Mouse (Mus musculus) forebrain, embryonic 12.5 days (tissue): ENCODE measurements at regions not wholly inside any gene's neighbourhood (a gene's known extent, or its start where the extent isn't known, plus 50 kb on each side); places are given as distances from the start of the nearest gene placed in this dataset.

ENCODE experiments used
- ATAC-seq: fragments of 200-750 bp; cut with Nextera tagmentation; 2 replicates; pipeline ENCODE4 v1.8.0; 2017; ENCODE audit warnings: moderate TSS enrichment; ENCODE audit not compliant: low FRiP score
- H3K27ac ChIP-seq: fragments of 300-500 bp; sonication (generic); 2 replicates; pipeline ENCODE4 v1.5.1; 2016; ENCODE audit warnings: mild to moderate bottlenecking
- H3K27me3 ChIP-seq: fragments of 300-500 bp; sonication (generic); 2 replicates; pipeline ENCODE4 v1.6.1; 2016; ENCODE audit warnings: mild to moderate bottlenecking
- H3K36me3 ChIP-seq: fragments of 300-500 bp; sonication (generic); replicated peaks from 2 replicates; pipeline ENCODE4 v1.6.1; 2016; ENCODE audit warnings: mild to moderate bottlenecking
- H3K4me1 ChIP-seq: fragments of 300-500 bp; sonication (generic); 2 replicates; pipeline ENCODE4 v1.6.1; 2016
- H3K4me2 ChIP-seq: fragments of 300-500 bp; sonication (generic); 2 replicates; pipeline ENCODE4 v1.6.1; 2016; ENCODE audit warnings: mild to moderate bottlenecking, moderate library complexity
- H3K4me3 ChIP-seq: fragments of 300-500 bp; sonication (generic); replicated peaks from 2 replicates; pipeline ENCODE4 v1.5.1; 2016; ENCODE audit warnings: mild to moderate bottlenecking
- H3K9ac ChIP-seq: fragments of 300-500 bp; sonication (generic); 2 replicates; pipeline ENCODE4 v1.6.1; 2016; ENCODE audit warnings: mild to moderate bottlenecking
- H3K9me3 ChIP-seq: fragments of 300-500 bp; sonication (generic); 2 replicates; pipeline ENCODE4 v1.6.1; 2016
- WGBS: fragments of 180-500 bp; shearing (Covaris S2); methylation state at CpG from one replicate; pipeline ENCODE4 v1.1.7; 2016; 5-methylcytosine and 5-hydroxymethylcytosine counted together

DNA sequence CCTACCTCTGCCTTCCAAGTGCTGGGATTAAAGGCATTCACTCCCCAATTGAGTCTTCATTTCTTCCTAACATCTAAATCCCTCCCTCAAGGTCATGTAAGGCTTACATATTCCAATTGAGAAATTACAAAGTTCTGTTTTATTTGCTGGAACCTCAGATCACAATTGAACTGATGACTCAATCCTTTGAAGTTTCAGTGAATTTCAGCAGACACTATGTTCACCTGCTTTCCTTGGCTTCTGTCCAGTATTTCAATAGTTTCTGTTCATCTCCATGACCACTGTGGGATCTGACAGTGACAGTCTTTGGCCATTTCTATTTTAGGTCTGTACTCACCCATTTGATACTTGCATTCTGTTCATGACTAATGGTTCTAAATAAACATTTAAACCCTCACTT lies 241.9 kb upstream of the Cdh12 start:
- no peaks in the 10 kb centered on the region for H3K36me3 ChIP-seq
- ATAC-seq: no peak
- no peak overlapping the region for H3K27ac ChIP-seq
- no peaks in the 10 kb centered on the region for H3K9me3 ChIP-seq
- no peak overlapping the region for H3K4me2 ChIP-seq
- no peak overlapping the region for H3K4me3 ChIP-seq
- H3K9ac ChIP-seq: no peak overlapping the region
- no peaks in the 10 kb centered on the region for H3K4me1 ChIP-seq
- H3K27me3 ChIP-seq: no peaks in the 10 kb centered on the region

DNA sequence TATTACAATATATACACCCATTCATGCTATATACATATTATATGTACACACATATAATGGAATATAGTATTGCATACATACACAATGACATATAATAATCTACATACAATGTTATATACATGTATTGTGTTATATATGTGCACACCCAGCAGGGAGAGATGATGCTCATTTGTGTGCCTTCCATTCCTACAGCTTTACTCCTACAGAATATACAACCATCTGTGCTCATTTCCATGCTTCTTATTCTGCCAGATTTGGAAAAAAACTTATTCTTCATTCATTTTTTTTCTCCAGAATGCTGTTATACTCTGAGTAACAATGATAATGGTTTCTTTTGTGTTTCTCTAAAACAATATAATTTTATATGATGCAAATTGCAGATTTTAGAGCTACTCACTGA lies 227.0 kb upstream of the Cdh12 start:
- H3K27me3 ChIP-seq: no peaks in the 10 kb centered on the region

DNA sequence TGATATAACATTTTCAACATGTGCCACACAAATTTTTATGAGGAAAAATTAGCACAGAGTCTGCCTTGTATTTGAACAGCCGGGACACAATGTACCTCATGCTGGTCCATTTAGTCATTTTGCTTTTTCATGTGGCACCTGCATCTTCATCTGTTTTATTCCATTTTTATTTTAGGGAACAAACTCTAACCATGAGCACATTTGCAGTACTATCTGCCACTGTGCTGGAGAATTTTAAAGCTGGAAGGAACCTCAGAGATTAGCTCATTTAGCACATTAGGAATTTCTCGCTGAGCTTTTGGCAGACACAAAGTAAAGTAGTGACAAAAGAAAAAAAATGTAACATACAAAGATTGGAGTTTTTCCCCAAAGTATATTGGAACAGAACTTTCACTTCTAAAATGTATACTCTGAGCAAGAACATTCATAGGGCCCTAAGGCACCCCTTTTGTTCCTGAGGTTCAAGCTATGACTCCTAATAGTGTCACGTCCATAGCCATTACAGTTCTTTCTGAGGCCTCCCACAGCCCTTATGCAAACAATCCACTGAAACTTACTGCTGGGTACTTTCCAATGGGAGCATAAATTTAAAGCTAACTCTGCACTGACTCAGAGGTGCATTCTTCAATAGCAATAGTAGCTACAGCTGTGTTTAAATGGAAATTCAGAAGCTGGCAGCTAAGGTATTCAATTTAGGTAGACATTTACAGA lies 225.6 kb upstream of the Cdh12 start:
- Histone ChIP-seq H3K9ac (no peak overlapping the region), H3K4me2 (no peak overlapping the region), H3K4me1 (no peaks in the 10 kb centered on the region), H3K27me3 (no peaks in the 10 kb centered on the region), H3K36me3 (no peaks in the 10 kb centered on the region), H3K4me3 (no peak overlapping the region), H3K27ac (no peak overlapping the region), H3K9me3 (no peaks in the 10 kb centered on the region)
- ATAC-seq: no peak
- 81% methylated on average over 3 of the region's 3 CpGs for WGBS

More for the DNA sequence above, 227.0 kb upstream of the Cdh12 start:
- Histone ChIP-seq H3K27ac (no peak overlapping the region), H3K4me1 (no peaks in the 10 kb centered on the region), H3K9ac (no peak overlapping the region), H3K4me2 (no peak overlapping the region), H3K36me3 (no peaks in the 10 kb centered on the region), H3K4me3 (no peak overlapping the region), H3K9me3 (no peaks in the 10 kb centered on the region)
- no peak for ATAC-seq

DNA sequence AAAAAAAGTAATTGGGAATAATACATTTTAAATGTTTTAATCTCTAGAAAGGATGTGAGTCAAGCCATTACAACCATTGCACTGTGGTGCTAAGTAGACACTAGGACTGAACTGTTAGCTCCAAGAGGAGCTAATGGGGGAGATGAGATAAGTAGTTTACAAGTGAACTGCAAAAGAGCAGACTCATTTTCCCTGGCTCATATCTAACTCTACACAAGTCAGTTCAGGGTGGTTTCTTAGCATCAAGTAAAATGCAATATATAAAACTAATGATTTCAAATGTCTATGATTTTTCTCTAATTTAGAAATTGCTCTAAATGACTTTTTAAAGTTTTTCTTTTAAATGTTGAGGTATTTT lies 225.1 kb upstream of the Cdh12 start:
- Histone ChIP-seq H3K27me3 (no peaks in the 10 kb centered on the region), H3K9me3 (no peaks in the 10 kb centered on the region), H3K4me1 (no peaks in the 10 kb centered on the region), H3K4me2 (no peak overlapping the region), H3K9ac (no peak overlapping the region), H3K4me3 (no peak overlapping the region), H3K27ac (no peak overlapping the region), H3K36me3 (no peaks in the 10 kb centered on the region)
- no peak for ATAC-seq

DNA sequence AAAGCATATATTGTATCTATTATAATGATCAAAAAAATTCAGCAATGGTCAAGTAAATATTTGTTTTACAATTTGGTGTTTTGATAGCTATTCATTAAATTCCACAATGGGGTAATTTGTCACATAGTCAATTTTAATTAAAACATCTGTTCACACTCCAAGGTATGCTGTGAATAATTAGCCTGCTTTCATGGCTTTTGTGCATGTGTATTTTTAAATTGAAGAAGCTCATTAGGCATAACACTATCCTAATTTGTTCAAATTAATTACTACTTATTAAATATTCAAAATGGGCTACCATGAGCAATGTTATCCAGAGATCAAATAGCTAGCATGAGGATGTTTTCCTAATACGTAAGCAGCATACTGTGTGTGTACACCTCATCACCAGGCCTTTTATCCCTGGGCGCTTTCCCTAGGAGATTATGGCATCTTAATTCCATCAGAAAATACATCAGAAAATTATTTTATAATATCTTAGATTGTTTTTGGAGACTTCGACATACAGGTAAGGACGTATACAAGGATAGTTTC lies 183.6 kb upstream of the Cdh12 start:
- Histone ChIP-seq H3K36me3 (no peaks in the 10 kb centered on the region), H3K4me3 (no peak overlapping the region), H3K27me3 (no peaks in the 10 kb centered on the region), H3K27ac (no peak overlapping the region), H3K4me1 (no peaks in the 10 kb centered on the region), H3K4me2 (no peak overlapping the region), H3K9ac (no peak overlapping the region), H3K9me3 (no peaks in the 10 kb centered on the region)
- ATAC-seq: peak; percentile 71; the same call in 1 of the 2 replicates
- WGBS: 82% methylated on average over 4 of the region's 4 CpGs

DNA sequence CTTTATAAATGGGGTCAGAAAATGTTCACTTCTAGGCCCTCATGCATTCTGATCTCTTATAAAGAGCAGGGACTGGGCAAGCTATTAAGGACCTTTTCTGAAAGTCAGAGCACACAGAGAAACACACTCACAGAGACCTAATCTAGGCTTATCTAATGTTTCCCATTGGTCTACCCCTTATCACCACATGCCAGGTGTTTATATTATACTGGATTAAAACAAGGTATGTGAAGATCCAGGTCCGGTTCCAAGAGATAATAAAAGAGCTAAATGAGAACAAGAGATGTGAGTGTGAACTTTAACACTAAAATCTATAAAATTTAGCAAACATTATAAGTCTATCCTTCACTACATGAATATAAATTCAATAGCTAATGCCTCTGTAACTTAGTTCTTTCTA lies 135.1 kb upstream of the Cdh12 start:
- H3K4me1 ChIP-seq: no peaks in the 10 kb centered on the region
- no peak overlapping the region for H3K4me3 ChIP-seq
- ATAC-seq: no peak
- H3K27ac ChIP-seq: no peak overlapping the region
- no peak overlapping the region for H3K4me2 ChIP-seq
- H3K9me3 ChIP-seq: no peaks in the 10 kb centered on the region
- H3K36me3 ChIP-seq: no peaks in the 10 kb centered on the region
- H3K27me3 ChIP-seq: no peaks in the 10 kb centered on the region
- no peak overlapping the region for H3K9ac ChIP-seq
- WGBS: 74% methylated on average over 1 of the region's 1 CpGs

DNA sequence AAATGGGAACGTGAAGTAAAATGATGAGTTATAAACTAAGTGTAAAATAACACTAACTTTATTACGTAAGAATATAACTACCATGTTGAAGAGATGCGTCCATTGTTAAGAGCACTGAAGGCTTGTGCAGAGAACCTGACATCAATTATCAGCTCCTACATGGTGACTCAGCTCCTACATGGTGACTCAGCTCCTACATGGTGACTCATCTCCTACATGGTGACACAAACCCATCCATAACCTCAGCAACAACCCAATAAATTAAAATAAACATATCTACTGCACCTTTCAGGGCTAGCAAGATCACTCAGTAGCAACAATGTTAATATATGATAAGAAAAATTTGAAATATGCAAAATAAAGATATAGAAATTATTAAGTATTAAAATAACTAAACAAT lies 125.5 kb upstream of the Cdh12 start:
- Histone ChIP-seq H3K27ac (no peak overlapping the region), H3K9ac (no peak overlapping the region), H3K4me1 (no peaks in the 10 kb centered on the region), H3K36me3 (no peaks in the 10 kb centered on the region), H3K4me3 (no peak overlapping the region), H3K4me2 (no peak overlapping the region), H3K9me3 (no peaks in the 10 kb centered on the region), H3K27me3 (no peaks in the 10 kb centered on the region)
- WGBS: 90% methylated on average over 3 of the region's 3 CpGs
- no peak for ATAC-seq
